Mouse (Mus musculus): ENCODE results near the gene Pdcd1lg2.

The Pdcd1lg2 gene

GRCm38 (mm10) chr19:29468941-29469685 is 58.4 kb downstream of the Pdcd1lg2 start:
- DNase-seq (ENCODE audit: low read depth in 2 of 2, low spot score in 2 of 2): no peak

DNA sequence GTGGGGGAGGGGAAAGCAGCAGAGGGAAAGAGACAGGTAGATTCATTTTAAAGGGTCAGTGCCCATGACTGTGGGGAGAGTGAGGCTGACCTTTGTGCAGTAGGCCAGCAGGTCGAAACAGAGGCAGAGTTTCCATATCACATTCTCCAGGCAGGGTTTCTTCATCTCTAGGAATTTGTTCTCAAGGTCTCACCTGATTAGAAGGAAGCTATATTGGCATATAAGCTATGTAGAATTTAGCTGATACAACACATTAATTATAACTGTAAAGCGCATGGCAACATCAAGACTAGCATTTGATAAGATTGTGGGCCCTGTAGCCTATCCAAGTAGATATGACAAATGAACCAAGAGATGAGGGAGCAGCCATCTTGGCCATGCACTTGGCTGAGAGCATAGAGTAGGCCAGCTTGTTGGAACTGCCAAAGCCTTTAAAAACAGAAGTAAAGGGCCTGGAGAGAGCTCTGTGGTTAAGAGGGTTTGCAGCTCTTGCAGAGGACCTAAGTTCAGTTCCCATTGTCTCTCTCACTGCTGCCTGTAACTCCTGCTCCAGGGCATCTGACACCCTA is 59.1 kb downstream of the Pdcd1lg2 start:
- DNase-seq (ENCODE audit: low read depth in 2 of 2, low spot score in 2 of 2): no peak

DNA sequence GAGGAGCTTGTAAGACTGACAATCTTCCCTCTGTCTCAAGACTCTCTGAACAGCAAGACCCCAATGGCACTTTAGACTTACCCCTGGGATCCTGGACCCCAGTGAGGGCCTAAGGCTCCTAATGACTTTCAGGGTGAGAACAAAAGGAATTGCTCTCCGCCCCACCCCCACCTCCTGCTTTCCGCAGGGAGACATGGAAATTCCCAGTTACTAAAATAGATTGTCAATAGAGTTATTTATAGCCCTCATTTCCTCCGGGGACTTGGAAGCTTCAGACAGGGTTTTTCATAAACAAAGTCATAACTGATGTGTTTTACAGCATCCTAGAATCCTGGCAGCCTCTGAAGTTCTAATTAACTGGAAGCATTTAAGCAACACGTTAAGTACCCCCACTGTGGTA is 59.9 kb downstream of the Pdcd1lg2 start:
- DNase-seq (ENCODE audit: low read depth in 2 of 2, low spot score in 2 of 2): no peak

DNA sequence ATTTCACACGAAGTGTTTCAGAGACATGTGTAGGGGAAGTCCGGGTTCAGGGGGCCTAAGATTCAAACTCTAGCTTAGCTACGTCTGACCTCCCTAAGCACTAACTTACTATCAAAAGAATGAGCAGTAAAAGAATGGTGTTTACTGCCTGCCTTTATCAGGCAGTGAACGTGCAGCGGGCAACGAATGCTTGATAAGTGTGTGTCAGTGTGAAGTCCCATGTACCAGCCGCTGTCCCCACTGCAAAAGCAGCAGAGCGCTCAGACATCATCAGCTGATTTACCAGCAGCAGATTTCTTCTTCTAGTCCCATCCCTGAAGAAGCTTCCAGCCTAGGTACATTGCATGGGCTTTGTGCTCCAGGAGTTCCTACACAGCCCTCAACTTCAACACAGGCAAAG is 61.7 kb downstream of the Pdcd1lg2 start:
- DNase-seq (ENCODE audit: low read depth in 2 of 2, low spot score in 2 of 2): no peak

GRCm38 (mm10) chr19:29472946-29473345 is 62.2 kb downstream of the Pdcd1lg2 start:
- DNase-seq (ENCODE audit: low read depth in 2 of 2, low spot score in 2 of 2): no peak

- no peak for DNase-seq (ENCODE audit: low read depth in 2 of 2, low spot score in 2 of 2)
These were observed 64.1 kb downstream of the Pdcd1lg2 start for GRCm38 (mm10) chr19:29474803-29475202.

DNA sequence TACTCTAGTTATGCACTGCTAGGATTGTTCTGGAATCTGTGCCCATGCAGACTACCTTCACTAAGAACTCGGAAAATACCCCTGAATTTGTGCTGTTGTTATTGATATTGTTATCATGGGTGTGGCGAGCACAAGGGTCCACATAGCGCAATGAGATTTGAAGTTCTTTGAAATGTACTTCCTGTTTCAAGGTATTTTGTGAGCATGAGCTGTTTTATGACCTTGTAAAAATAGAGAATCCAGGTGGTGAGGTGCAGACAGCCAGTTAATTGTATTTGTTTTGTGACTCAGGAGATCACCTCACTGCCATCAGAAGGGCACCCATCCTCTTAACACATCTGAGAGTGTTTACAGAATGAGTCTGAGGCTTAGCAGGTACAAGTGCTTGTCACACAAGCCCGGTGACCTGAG is 64.5 kb downstream of the Pdcd1lg2 start:
- no peak for DNase-seq (ENCODE audit: low read depth in 2 of 2, low spot score in 2 of 2)

DNA sequence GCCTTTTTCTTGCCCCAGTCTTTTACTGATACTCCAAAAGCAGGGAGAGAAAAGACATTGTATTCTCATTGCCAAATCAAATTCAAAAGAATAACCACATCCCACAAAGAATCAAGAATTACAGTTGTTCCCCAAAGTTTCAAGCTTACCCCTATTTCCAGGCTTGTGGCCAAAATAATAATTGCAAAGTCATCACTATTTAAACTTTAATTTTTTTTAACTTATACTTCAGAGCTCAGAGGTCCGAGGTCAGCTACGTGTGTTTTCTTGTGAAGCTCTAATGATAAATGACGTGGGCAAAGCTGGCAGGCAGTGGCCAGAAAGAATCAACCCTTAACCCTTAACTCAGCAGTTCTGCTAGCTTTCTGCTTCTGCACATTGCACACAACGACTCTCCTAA is 67.9 kb downstream of the Pdcd1lg2 start:
- DNase-seq (ENCODE audit: low read depth in 2 of 2, low spot score in 2 of 2): no peak

- no peak for DNase-seq (ENCODE audit: low read depth in 2 of 2, low spot score in 2 of 2)
These were observed 70.9 kb downstream of the Pdcd1lg2 start for GRCm38 (mm10) chr19:29481578-29481977.

GRCm38 (mm10) chr19:29482148-29482547 is 71.4 kb downstream of the Pdcd1lg2 start:
- no peak for DNase-seq (ENCODE audit: low read depth in 2 of 2, low spot score in 2 of 2)

DNA sequence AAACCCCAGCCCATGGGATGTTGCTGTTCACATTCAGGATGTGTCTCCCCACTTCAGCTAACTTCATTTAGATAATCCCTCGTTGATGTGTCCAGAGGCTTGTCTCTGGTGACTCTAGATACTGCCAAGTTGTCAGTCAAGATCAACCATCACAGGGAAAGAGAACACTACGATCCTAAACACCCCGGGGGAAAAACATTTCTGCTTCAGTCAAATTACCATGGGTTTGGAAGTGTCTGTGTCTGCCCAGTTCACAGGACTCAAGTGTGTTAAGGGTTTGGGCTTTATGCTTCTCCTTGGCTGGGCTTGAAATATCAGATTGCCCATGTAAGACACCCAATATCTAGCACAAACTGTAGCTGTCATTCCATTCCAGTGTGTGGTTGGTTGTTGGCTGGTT is 71.9 kb downstream of the Pdcd1lg2 start:
- DNase-seq (ENCODE audit: low read depth in 2 of 2, low spot score in 2 of 2): no peak

DNA sequence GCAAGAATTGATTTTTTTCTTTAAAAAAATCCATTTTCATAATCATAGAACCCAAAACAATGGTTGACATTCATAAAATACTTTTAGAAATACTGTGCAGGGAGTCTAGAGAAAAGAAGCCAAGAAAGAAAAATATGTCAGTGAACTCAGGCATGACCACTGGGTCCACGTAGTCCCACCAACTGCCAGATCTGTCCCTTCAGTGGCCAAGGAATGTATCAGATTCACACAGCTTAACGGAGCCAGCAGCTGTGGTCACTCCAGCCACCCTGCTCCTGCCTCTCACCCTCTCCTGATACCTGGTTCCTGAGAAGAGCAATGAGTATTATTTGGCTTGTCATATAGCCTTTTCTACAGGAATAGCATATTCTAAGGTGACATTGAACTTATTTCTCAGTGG is 72.7 kb downstream of the Pdcd1lg2 start:
- DNase-seq (ENCODE audit: low read depth in 2 of 2, low spot score in 2 of 2): no peak

DNA sequence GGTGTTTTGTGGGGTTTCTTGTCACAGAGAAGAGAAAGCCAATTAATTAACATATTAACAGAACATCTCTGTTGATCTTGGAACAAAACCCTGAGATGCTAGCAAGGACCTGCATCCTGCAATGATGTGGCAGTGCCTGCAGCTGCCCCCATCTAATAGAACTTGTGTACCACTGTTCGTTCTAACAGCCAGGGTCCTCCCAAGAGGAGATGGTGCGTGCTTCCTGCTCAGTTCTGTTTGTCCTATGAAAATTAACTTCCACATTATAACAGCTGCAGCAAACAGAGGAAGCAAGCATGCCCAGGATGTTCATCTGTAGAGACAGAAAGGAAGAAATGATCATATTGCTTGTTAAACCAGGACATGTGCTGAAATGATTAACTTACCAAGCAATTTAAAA is 73.8 kb downstream of the Pdcd1lg2 start:
- no peak for DNase-seq (ENCODE audit: low read depth in 2 of 2, low spot score in 2 of 2)

DNA sequence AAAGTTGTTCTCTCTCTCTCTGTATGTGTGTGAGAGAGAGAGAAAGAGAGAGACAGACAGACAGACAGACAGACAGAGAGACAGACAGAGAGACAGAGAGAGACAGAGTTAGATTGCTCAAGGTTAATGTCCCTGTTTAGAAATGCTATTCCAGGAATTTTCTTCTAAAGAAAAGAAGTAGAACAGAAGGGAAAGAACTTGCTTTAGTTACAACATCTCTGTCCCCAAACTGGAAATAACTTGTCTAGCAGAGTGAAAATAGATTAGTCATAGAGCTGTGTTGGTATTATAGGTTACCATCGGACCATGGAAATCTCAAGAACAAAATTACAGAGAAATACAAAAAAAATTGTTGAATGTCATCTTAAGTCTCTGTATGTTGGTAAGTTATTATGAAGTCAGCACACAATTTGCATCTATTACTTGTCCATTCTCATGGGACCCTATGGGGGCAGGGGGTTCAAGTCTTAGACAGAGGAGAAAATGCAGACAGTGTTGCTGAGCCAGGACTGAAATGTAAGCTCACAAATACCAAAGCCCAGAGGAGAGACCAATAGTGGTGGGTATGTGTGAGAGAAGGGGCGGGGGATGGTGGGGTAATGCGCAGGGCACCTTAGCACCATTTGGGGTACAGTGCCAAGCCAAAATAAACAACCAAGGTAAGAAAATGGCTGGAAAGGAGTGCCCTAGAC is 74.7 kb downstream of the Pdcd1lg2 start:
- DNase-seq (ENCODE audit: low read depth in 2 of 2, low spot score in 2 of 2): no peak

DNA sequence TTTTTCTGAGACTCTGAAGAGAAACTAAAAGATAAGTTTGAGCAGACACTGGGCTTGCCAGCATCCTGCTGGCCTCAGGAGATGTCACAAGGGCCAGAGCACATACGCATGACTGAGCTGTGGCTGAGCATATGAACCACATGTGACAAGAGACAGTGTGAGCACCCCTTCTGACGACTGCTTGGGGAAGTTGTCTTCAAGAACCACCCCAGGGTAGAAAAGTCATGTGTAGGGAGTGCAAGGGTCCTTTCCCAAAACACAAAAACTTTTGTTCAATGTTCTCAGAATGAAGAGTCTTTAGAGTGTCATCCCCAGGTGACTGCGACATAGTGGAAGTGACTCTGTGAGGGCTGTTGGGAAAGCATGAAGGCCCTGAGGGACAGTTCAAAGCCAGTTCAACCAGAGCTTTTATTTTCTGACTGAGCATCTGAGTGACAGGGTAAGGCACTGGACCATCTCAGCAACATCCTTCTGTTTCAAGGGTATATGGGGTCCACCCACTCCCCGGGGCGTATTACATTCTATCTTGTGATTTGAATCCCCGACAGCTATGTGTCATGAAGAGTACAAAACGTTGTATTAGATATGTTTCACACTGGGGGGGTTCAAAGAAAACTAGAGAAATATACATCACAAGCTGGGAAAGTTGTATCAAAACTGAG is 76.0 kb downstream of the Pdcd1lg2 start:
- no peak for DNase-seq (ENCODE audit: low read depth in 2 of 2, low spot score in 2 of 2)

DNA sequence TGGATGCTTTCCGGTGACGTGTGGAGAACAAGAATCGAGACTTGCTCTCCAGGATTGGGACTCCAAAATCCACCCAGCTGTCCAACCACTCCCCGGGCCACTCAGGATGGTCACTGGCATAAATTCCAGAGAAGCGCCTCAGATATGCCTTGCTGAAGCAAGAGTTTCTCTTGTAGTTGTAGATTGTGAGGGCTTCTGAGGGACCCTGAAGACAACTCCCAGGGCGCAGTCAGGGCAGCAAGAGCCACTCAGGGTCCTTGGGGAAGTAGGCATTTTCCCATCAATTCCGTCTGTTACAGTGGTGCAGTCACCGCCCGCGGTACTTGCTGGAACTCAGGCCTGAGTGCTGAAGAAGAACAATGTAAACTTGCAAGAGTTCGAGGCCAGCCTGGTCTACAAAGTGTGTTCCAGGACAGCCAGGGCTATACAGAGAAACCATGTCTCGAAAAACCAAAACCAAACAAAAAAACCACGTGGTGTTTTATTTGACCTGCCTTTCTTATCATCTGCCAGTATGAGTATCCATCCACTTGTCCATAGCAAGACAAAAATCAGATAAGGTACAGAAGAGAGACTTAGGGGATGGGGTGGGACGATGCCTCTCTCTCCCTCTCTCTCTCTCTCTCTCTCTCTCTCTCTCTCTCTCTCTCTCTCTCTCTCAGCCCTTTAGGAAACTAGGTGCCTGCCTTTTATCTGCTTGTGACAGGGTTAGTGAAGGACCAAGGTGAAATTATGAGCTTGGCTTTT is 76.8 kb downstream of the Pdcd1lg2 start:
- no peak for DNase-seq (ENCODE audit: low read depth in 2 of 2, low spot score in 2 of 2)

GRCm38 (mm10) chr19:29488073-29488390 is 77.3 kb downstream of the Pdcd1lg2 start:
- DNase-seq (ENCODE audit: low read depth in 2 of 2, low spot score in 2 of 2): no peak

GRCm38 (mm10) chr19:29488420-29488819 is 77.7 kb downstream of the Pdcd1lg2 start:
- DNase-seq (ENCODE audit: low read depth in 2 of 2, low spot score in 2 of 2): no peak

DNA sequence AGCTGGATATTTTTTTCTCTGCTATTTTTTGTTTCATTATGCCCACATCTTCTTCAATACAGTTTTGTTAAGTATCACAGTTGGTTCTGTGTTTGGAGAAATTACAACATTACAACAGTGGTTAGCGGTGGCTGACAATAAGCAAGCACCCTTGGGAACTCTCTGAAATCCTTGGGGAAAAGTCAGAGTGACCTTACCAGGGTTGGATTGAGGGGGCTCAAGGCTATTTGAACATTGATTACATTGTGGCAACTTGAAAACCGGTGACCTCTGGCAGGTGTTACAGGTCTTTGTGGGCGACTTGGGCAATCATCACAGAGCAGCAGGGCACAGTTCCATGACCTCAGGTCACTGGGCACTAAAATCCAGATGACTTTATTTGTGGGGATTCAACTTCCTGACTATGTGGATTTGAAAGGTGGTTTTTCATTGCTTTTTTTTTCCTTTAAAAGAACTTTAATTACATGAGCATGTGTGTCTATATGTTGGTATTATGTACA is 79.1 kb downstream of the Pdcd1lg2 start:
- no peak for DNase-seq (ENCODE audit: low read depth in 2 of 2, low spot score in 2 of 2)

DNA sequence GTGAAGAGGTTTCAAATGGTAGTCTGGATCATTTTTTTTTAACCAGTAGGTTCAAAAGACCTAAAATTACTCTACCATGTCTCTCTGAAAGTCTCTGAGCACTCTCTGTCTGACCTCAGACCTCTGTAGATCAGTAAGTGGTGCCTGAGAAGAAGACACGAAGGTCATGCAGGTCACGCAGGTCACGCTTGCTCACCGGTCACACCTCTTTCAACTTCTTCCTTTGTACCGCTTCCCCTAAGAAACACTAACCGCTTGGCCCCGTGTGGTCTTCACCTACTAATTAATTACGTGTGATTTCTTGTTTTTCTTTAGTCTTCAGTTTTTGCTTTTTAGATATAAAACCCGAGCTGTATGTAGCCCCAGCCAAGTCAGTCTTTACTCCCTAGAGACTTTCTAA is 80.7 kb downstream of the Pdcd1lg2 start:
- no peak for DNase-seq (ENCODE audit: low read depth in 2 of 2, low spot score in 2 of 2)

- DNase-seq (ENCODE audit: low read depth in 2 of 2, low spot score in 2 of 2): no peak
These were observed 83.7 kb downstream of the Pdcd1lg2 start for GRCm38 (mm10) chr19:29494454-29494853.

Data from CD8-positive naive resting alpha-beta T cell, adult 2 months (primary cell).